Mouse (Mus musculus): Measurements from ENCODE around the gene Tcap. TPM values are rescaled to one million over a fixed set of nuclear protein-coding genes. Genes with fewer than 3 reads are reported as not detected.

Tcap gene
- polyA plus RNA-seq, 1 experiment, result not detected

GRCm38 (mm10) chr11:98366290-98366689, 17.3 kb upstream of the Tcap start:
- H3K4me1 ChIP-seq (ENCODE audit: control insufficient read depth, insufficient read depth, low read length), result no peaks in the 10 kb centered on the region
- no peak overlapping the region for H3K27ac ChIP-seq (ENCODE audit: insufficient read depth, low read length)
- no peak overlapping the region for H3K4me3 ChIP-seq (ENCODE audit: insufficient read depth, low read length)
- no peak for TF ChIP-seq POLR2A (IDR thresholded peaks at IDR 0.05; ENCODE audit: low read depth, low read length)
- TF ChIP-seq CTCF (IDR thresholded peaks at IDR 0.05; ENCODE audit: borderline replicate concordance, insufficient read depth, low read length), result no peak

GRCm38 (mm10) chr11:98367171-98367862, 16.3 kb upstream of the Tcap start:
- H3K27ac ChIP-seq (ENCODE audit: insufficient read depth, low read length), result no peak overlapping the region
- H3K4me1 ChIP-seq (ENCODE audit: control insufficient read depth, insufficient read depth, low read length), result no peaks in the 10 kb centered on the region
- H3K4me3 ChIP-seq (ENCODE audit: insufficient read depth, low read length), result no peak overlapping the region
- TF ChIP-seq CTCF (IDR thresholded peaks at IDR 0.05; ENCODE audit: borderline replicate concordance, insufficient read depth, low read length), result no peak
- no peak for TF ChIP-seq POLR2A (IDR thresholded peaks at IDR 0.05; ENCODE audit: low read depth, low read length)

- no peak overlapping the region for H3K27ac ChIP-seq (ENCODE audit: insufficient read depth, low read length)
- no peaks in the 10 kb centered on the region for H3K4me1 ChIP-seq (ENCODE audit: control insufficient read depth, insufficient read depth, low read length)
- H3K4me3 ChIP-seq (ENCODE audit: insufficient read depth, low read length), result no peak overlapping the region
- TF ChIP-seq CTCF (IDR thresholded peaks at IDR 0.05; ENCODE audit: borderline replicate concordance, insufficient read depth, low read length) (no peak), POLR2A (IDR thresholded peaks at IDR 0.05; ENCODE audit: low read depth, low read length) (no peak)
Observed at GRCm38 (mm10) chr11:98367863-98368186, 15.8 kb upstream of the Tcap start.

DNA sequence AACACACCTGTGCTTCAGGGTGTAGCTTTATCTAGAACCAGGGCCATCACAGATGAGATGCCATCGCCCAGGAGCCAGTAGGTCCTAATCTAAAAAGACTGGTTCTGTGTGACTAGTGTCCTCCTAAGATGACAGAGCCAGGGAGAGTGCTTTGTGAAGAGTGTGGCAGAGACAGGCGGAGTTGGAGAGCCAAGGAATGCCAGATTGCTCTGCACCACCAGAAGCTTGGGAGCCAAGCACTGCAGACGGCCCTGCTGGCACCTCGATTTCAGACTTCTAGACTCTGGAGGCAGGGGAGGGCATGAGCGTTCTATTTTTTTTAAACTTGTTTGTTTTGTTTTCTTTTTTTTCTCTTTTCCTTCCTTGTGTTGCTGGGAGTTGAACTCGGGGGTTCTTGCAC, 14.3 kb upstream of the Tcap start:
- no peak overlapping the region for H3K27ac ChIP-seq (ENCODE audit: insufficient read depth, low read length)
- no peak overlapping the region for H3K4me3 ChIP-seq (ENCODE audit: insufficient read depth, low read length)
- H3K4me1 ChIP-seq (ENCODE audit: control insufficient read depth, insufficient read depth, low read length), result no peaks in the 10 kb centered on the region
- TF ChIP-seq CTCF (IDR thresholded peaks at IDR 0.05; ENCODE audit: borderline replicate concordance, insufficient read depth, low read length) (no peak), POLR2A (IDR thresholded peaks at IDR 0.05; ENCODE audit: low read depth, low read length) (no peak)

DNA sequence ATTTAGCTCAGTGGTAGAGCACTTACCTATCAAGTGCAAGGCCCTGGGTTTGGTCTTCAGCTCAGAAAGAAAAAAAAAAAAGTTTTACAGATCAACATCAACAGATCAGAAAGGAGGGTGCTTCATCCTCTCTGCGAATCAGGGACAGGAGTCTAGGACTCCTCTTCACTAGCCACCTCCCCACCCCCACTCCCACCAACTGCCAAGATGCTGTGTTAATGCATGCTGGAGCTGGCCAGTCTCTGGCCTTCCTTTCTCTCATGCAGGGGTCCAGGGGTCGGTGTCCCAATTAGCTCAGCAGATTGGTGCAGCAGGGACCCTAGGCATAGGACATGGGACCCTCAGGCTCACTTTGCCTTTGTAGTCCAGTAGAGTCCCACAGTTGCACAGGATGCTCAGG, 13.0 kb upstream of the Tcap start:
- TF ChIP-seq POLR2A (IDR thresholded peaks at IDR 0.05; ENCODE audit: low read depth, low read length) (no peak), CTCF (IDR thresholded peaks at IDR 0.05; ENCODE audit: borderline replicate concordance, insufficient read depth, low read length) (no peak)
- no peaks in the 10 kb centered on the region for H3K4me1 ChIP-seq (ENCODE audit: control insufficient read depth, insufficient read depth, low read length)
- H3K27ac ChIP-seq (ENCODE audit: insufficient read depth, low read length), result no peak overlapping the region

GRCm38 (mm10) chr11:98371556-98372240, 11.9 kb upstream of the Tcap start:
- Histone ChIP-seq H3K4me3 (ENCODE audit: insufficient read depth, low read length) (no peak overlapping the region), H3K4me1 (ENCODE audit: control insufficient read depth, insufficient read depth, low read length) (no peaks in the 10 kb centered on the region), H3K27ac (ENCODE audit: insufficient read depth, low read length) (no peak overlapping the region)
- TF ChIP-seq POLR2A (IDR thresholded peaks at IDR 0.05; ENCODE audit: low read depth, low read length) (no peak), CTCF (IDR thresholded peaks at IDR 0.05; ENCODE audit: borderline replicate concordance, insufficient read depth, low read length) (no peak)

More for the DNA sequence above, 13.0 kb upstream of the Tcap start:
- no peak overlapping the region for H3K4me3 ChIP-seq (ENCODE audit: insufficient read depth, low read length)

DNA sequence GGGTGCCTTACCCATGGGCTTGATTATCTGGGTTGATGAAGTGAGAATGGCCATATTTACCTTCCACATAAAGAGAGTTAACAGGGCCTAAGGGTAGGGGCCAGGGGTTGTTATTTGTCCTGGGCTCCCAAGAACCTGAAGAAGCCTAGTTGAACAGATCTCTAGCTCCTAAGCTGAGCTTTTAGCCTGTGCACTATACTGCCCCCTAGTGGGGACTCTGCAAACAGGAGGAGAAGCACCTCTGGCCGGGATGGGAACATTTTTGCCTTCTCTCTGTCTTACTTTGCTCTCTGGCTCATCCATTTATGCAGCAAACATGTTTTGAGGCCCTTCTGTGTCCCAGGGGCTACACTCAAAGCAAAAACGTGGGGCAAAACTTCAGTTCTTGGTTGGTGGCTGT, 11.2 kb upstream of the Tcap start:
- Histone ChIP-seq H3K4me3 (ENCODE audit: insufficient read depth, low read length) (no peak overlapping the region), H3K27ac (ENCODE audit: insufficient read depth, low read length) (no peak overlapping the region), H3K4me1 (ENCODE audit: control insufficient read depth, insufficient read depth, low read length) (no peaks in the 10 kb centered on the region)
- TF ChIP-seq CTCF (IDR thresholded peaks at IDR 0.05; ENCODE audit: borderline replicate concordance, insufficient read depth, low read length) (peak; percentile 44; the same call in 1 of the 2 replicates), POLR2A (IDR thresholded peaks at IDR 0.05; ENCODE audit: low read depth, low read length) (no peak)

- Histone ChIP-seq H3K4me1 (ENCODE audit: control insufficient read depth, insufficient read depth, low read length) (no peaks in the 10 kb centered on the region), H3K27ac (ENCODE audit: insufficient read depth, low read length) (no peak overlapping the region), H3K4me3 (ENCODE audit: insufficient read depth, low read length) (no peak overlapping the region)
- no peak for TF ChIP-seq POLR2A (IDR thresholded peaks at IDR 0.05; ENCODE audit: low read depth, low read length)
- no peak for TF ChIP-seq CTCF (IDR thresholded peaks at IDR 0.05; ENCODE audit: borderline replicate concordance, insufficient read depth, low read length)
Observed at GRCm38 (mm10) chr11:98373244-98373643, 10.4 kb upstream of the Tcap start.

DNA sequence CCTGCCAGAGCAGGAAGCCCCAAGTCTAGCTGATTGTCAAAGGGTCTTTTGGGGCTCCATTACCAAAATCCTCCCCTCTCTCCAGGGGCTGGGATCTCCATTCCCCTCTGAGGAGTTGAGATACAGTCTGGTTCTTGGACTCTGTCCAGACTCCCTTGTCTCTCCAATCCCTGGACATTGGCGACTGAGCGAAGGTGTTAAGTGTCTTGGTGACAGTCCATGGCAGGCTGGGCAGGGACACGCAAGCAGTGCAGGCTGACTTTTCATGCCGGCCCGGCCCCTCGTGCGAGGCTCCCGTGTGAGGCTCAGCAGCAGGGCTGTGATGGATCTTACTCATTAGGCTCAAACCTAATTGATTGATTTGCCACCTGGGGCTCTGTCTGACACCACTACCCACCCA, 9.3 kb upstream of the Tcap start:
- Histone ChIP-seq H3K27ac (ENCODE audit: insufficient read depth, low read length) (no peak overlapping the region), H3K4me1 (ENCODE audit: control insufficient read depth, insufficient read depth, low read length) (no peaks in the 10 kb centered on the region), H3K4me3 (ENCODE audit: insufficient read depth, low read length) (no peak overlapping the region)
- no peak for TF ChIP-seq CTCF (IDR thresholded peaks at IDR 0.05; ENCODE audit: borderline replicate concordance, insufficient read depth, low read length)
- TF ChIP-seq POLR2A (IDR thresholded peaks at IDR 0.05; ENCODE audit: low read depth, low read length), result no peak

- Histone ChIP-seq H3K4me1 (ENCODE audit: control insufficient read depth, insufficient read depth, low read length) (no peaks in the 10 kb centered on the region), H3K27ac (ENCODE audit: insufficient read depth, low read length) (no peak overlapping the region), H3K4me3 (ENCODE audit: insufficient read depth, low read length) (no peak overlapping the region)
- TF ChIP-seq POLR2A (IDR thresholded peaks at IDR 0.05; ENCODE audit: low read depth, low read length), result no peak
- TF ChIP-seq CTCF (IDR thresholded peaks at IDR 0.05; ENCODE audit: borderline replicate concordance, insufficient read depth, low read length), result no peak
Observed at GRCm38 (mm10) chr11:98376756-98377155, 6.9 kb upstream of the Tcap start.

Measured in embryonic fibroblast, embryonic 13.5 days (primary cell).